Mouse (Mus musculus): ENCODE measurements around the gene Htr3a. TPM values are rescaled to one million over a fixed set of nuclear protein-coding genes. Genes with fewer than 3 reads are reported as not detected.

Htr3a gene
- total RNA-seq (2012; rRNA removed) (not detected in 2 replicates), total RNA-seq (2014; rRNA removed) (not detected in 2 replicates), polyA plus RNA-seq (2012; ENCODE audit: insufficient read length, low read depth) (not detected in 2 replicates)

DNA sequence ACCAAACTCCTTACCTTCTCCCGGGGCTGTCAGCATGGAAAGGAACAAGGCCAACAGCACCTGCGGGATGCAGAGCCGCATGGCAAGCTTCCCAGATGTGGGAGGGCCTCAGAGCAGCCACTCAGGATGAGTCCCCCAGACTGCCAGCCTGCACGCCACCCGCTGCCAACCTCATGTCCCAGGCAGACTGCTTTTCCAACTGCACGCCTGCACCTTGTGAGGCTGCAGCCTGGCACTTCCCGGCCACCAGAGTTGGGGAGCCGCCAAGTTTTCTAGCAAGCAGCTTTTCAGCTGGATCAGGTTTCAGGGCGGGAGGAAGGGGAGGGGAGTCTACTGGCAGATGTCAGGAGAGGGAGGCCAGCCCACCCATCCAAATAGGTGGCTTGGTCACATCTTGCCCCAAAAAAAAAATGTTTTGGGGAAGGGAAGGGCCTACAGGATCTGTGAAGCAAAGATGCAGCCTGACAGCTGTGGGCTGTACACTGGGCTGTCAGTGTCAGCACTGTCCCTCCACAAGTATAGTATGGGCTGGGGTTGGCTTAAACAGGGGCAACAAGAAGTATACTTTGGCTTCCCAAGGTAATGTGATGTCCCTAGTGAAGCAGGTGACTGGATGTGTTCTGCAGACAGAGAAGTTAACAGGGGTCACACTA, at the start of gene Htr3a:
Gene Htr3a, minus strand, starts transcription at position 215 of the 653 bp plus-strand sequence.
- TF ChIP-seq MEF2A (IDR thresholded peaks at IDR 0.05; ENCODE audit: borderline replicate concordance, low read depth, low read length): no peak
- no peak for TF ChIP-seq NELFE (IDR thresholded peaks at IDR 0.05; ENCODE audit: low read depth, low read length)
- TF ChIP-seq MAFK (IDR thresholded peaks at IDR 0.05; ENCODE audit: insufficient replicate concordance, low read length): no peak
- peaks cover 73% of the 10 kb centered on the region for H3K27me3 ChIP-seq (replicated peaks)
- no peak for DNase-seq (ENCODE audit: extremely low read depth)
- H3K4me2 ChIP-seq (ENCODE audit: insufficient read depth, low read depth, poor library complexity, severe bottlenecking): no peak within 1 kb of the TSS
- H3K36me3 ChIP-seq (replicated peaks in 1 of 2; ENCODE audit: control insufficient read depth in 1 of 2, insufficient read depth in 1 of 2, low read length in 1 of 2): no peaks in the 10 kb centered on the region
- no peaks in the 10 kb centered on the region for H3K4me1 ChIP-seq (ENCODE audit: control insufficient read depth in 1 of 2, insufficient read depth in 2 of 2)
- H3K79me2 ChIP-seq (replicated peaks; ENCODE audit: control insufficient read depth, extremely low read depth, insufficient read depth, poor library complexity, severe bottlenecking): no peaks in the 10 kb centered on the region
- H3K4me3 ChIP-seq (replicated peaks in 1 of 3; ENCODE audit: low read depth in 2 of 3, low read length in 2 of 3, poor library complexity in 1 of 3): no peak within 1 kb of the TSS
- H3K9ac ChIP-seq (ENCODE audit: insufficient read depth, low read depth): no peak within 1 kb of the TSS
- no peak within 1 kb of the TSS for H3K27ac ChIP-seq (ENCODE audit: insufficient read depth, low read depth)
- dilution Hi-C loops (cut with MboI; ENCODE audit: extremely low pct_ligation_motif_present, extremely low pct_unique_long_range_greater_than_20kb, low sequenced_read_pairs) (no loop called here), in situ Hi-C loops (cut with MboI; ENCODE audit: low pct_ligation_motif_present, low pct_unique_long_range_greater_than_20kb, low sequenced_read_pairs) (no loop called here)
- H3K9me3 ChIP-seq (replicated peaks; ENCODE audit: low read length): no peaks in the 10 kb centered on the region

DNA sequence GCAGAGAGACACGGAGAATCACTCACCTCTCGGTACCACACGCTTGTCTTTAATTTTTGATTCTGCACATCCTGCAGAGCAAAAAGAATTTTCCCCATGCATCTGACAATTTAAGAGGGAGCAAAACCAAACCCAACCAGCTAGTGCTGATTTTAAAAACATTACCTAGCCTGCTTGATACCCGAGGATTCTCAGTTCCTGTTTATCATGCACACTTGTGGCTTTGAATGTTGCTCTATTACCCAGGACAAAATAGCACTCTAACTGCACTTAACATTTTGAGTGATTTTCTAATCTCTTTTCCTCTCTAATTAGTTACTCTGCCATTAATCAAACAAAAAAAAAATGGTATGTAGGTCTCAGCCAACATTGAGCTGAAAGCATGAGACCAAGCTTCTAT, 36.7 kb upstream of the Htr3a start:
- H3K9me3 ChIP-seq (replicated peaks; ENCODE audit: low read length): no peaks in the 10 kb centered on the region
- no peak overlapping the region for H3K27ac ChIP-seq (ENCODE audit: insufficient read depth, low read depth)
- H3K4me1 ChIP-seq (ENCODE audit: control insufficient read depth in 1 of 2, insufficient read depth in 2 of 2): peaks cover 0 to 9% of the 10 kb centered on the region in 2 experiments; a peak in 2 of 4 replicates
- no peak for TF ChIP-seq SMC3 (IDR thresholded peaks at IDR 0.05; ENCODE audit: low read depth, low read length)
- TF ChIP-seq MXI1 (IDR thresholded peaks at IDR 0.05; ENCODE audit: low read depth, low read length): no peak
- TF ChIP-seq UBTF (IDR thresholded peaks at IDR 0.05; ENCODE audit: low read depth, low read length): no peak
- TF ChIP-seq TBP (conservative IDR thresholded peaks at IDR 0.05; ENCODE audit: low read depth, low read length): no peak
- no peak for TF ChIP-seq JUND (conservative IDR thresholded peaks at IDR 0.05; ENCODE audit: low read depth, low read length)
- TF ChIP-seq RAD21 (IDR thresholded peaks at IDR 0.05; ENCODE audit: low read depth, low read length): no peak
- TF ChIP-seq E2F4 (IDR thresholded peaks at IDR 0.05; ENCODE audit: insufficient replicate concordance, low read depth, low read length): no peak
- TF ChIP-seq IRF4 (IDR thresholded peaks at IDR 0.05; ENCODE audit: low read depth, low read length): peak; percentile 62; the same call in 1 of the 2 replicates
- no peak for TF ChIP-seq ETS1 (conservative IDR thresholded peaks at IDR 0.05; ENCODE audit: low read depth, low read length)
- no peak for TF ChIP-seq ELF1 (IDR thresholded peaks at IDR 0.05; ENCODE audit: low read depth, low read length)
- TF ChIP-seq EP300 (IDR thresholded peaks at IDR 0.05; ENCODE audit: low read length): peak; percentile 55
- no peak for TF ChIP-seq KAT2A (IDR thresholded peaks at IDR 0.05; ENCODE audit: insufficient replicate concordance, low read length)
- TF ChIP-seq MYC (IDR thresholded peaks at IDR 0.05; ENCODE audit: low read depth, low read length): no peak
- TF ChIP-seq MAX (IDR thresholded peaks at IDR 0.05; ENCODE audit: low read length): no peak
- no peak for TF ChIP-seq MAFK (IDR thresholded peaks at IDR 0.05; ENCODE audit: insufficient replicate concordance, low read length)
- no peak for TF ChIP-seq GABPA (IDR thresholded peaks at IDR 0.05; ENCODE audit: insufficient replicate concordance, low read depth, low read length)
- TF ChIP-seq TCF12 (IDR thresholded peaks at IDR 0.05; ENCODE audit: low read depth, low read length): no peak
- TF ChIP-seq BHLHE40 (IDR thresholded peaks at IDR 0.05; ENCODE audit: low read depth, low read length): peak; percentile 38; the same call in 1 of the 2 replicates
- no peak for TF ChIP-seq NRF1 (IDR thresholded peaks at IDR 0.05; ENCODE audit: low read depth, low read length)
- H3K27me3 ChIP-seq (replicated peaks): peaks cover 11% of the 10 kb centered on the region
- H3K9ac ChIP-seq (ENCODE audit: insufficient read depth, low read depth): no peak overlapping the region
- no peaks in the 10 kb centered on the region for H3K36me3 ChIP-seq (replicated peaks in 1 of 2; ENCODE audit: control insufficient read depth in 1 of 2, insufficient read depth in 1 of 2, low read length in 1 of 2)
- H3K4me2 ChIP-seq (ENCODE audit: insufficient read depth, low read depth, poor library complexity, severe bottlenecking): no peak overlapping the region
- in situ Hi-C loops (cut with MboI; ENCODE audit: low pct_ligation_motif_present, low pct_unique_long_range_greater_than_20kb, low sequenced_read_pairs): no loop called here
- dilution Hi-C loops (cut with MboI; ENCODE audit: extremely low pct_ligation_motif_present, extremely low pct_unique_long_range_greater_than_20kb, low sequenced_read_pairs): no loop called here
- no peak overlapping the region for H3K4me3 ChIP-seq (replicated peaks in 1 of 3; ENCODE audit: low read depth in 2 of 3, low read length in 2 of 3, poor library complexity in 1 of 3)
- no peak for DNase-seq (ENCODE audit: extremely low read depth)
- H3K79me2 ChIP-seq (replicated peaks; ENCODE audit: control insufficient read depth, extremely low read depth, insufficient read depth, poor library complexity, severe bottlenecking): no peaks in the 10 kb centered on the region
